Mouse (Mus musculus): ENCODE data around the gene Gm20388.

GRCm38 (mm10) chr8:124232280-124232600 lies 4321.6 kb downstream of the Gm20388 start:
- TF ChIP-seq CTCF (IDR thresholded peaks at IDR 0.05; ENCODE audit: low read depth) (no peak), EP300 (IDR thresholded peaks at IDR 0.05; ENCODE audit: low read depth) (no peak)

All from liver, embryonic 14.5 days (tissue).